Mouse (Mus musculus): ENCODE results near the gene Glt6d1. TPM values are rescaled to one million over a fixed set of nuclear protein-coding genes. Genes with fewer than 3 reads are reported as not detected.

The Glt6d1 gene
- total and polyA plus RNA-seq, 3 experiments, result not detected

GRCm38 (mm10) chr2:25863337-25864131, 47.9 kb upstream of the Glt6d1 start, which contains the start of gene Kcnt1:
Gene Kcnt1 (plus strand): TSS chr2:25863734.
- H3K4me1 ChIP-seq (ENCODE audit: control insufficient read depth in 1 of 2, insufficient read depth in 2 of 2), result no peaks in the 10 kb centered on the region
- no peaks in the 10 kb centered on the region for H3K36me3 ChIP-seq (replicated peaks in 1 of 2; ENCODE audit: control insufficient read depth in 1 of 2, insufficient read depth in 1 of 2, low read length in 1 of 2)
- dilution Hi-C loops (cut with MboI; ENCODE audit: extremely low pct_ligation_motif_present, extremely low pct_unique_long_range_greater_than_20kb, low sequenced_read_pairs) (no loop called here), in situ Hi-C loops (cut with MboI; ENCODE audit: low pct_ligation_motif_present, low pct_unique_long_range_greater_than_20kb, low sequenced_read_pairs) (no loop called here)
- H3K4me3 ChIP-seq (replicated peaks in 1 of 3; ENCODE audit: low read depth in 2 of 3, low read length in 2 of 3, poor library complexity in 1 of 3), result no peak within 1 kb of the TSS
- H3K27me3 ChIP-seq (replicated peaks), result peaks cover 74% of the 10 kb centered on the region
- no peak within 1 kb of the TSS for H3K4me2 ChIP-seq (ENCODE audit: insufficient read depth, low read depth, poor library complexity, severe bottlenecking)
- no peak within 1 kb of the TSS for H3K27ac ChIP-seq (ENCODE audit: insufficient read depth, low read depth)
- H3K9ac ChIP-seq (ENCODE audit: insufficient read depth, low read depth), result no peak within 1 kb of the TSS
- DNase-seq (ENCODE audit: extremely low read depth), result no peak
- no peak for TF ChIP-seq POLR2AphosphoS2 (IDR thresholded peaks at IDR 0.05; ENCODE audit: low read depth, low read length)
- no peak for TF ChIP-seq SMC3 (IDR thresholded peaks at IDR 0.05; ENCODE audit: low read depth, low read length)
- TF ChIP-seq USF2 (conservative IDR thresholded peaks at IDR 0.05; ENCODE audit: low read depth, low read length), result no peak
- TF ChIP-seq ZC3H11A (IDR thresholded peaks at IDR 0.05; ENCODE audit: low read depth, low read length), result no peak
- no peak for TF ChIP-seq CTCF (conservative IDR thresholded peaks at IDR 0.05 in 1 of 2, IDR thresholded peaks at IDR 0.05 in 1 of 2; ENCODE audit: low read depth in 2 of 2, low read length in 2 of 2)
- no peak for TF ChIP-seq MEF2A (IDR thresholded peaks at IDR 0.05; ENCODE audit: borderline replicate concordance, low read depth, low read length)
- no peak for TF ChIP-seq MAFK (IDR thresholded peaks at IDR 0.05; ENCODE audit: insufficient replicate concordance, low read length)
- no peak for TF ChIP-seq KAT2A (IDR thresholded peaks at IDR 0.05; ENCODE audit: insufficient replicate concordance, low read length)
- TF ChIP-seq JUN (IDR thresholded peaks at IDR 0.05; ENCODE audit: insufficient read depth, low read depth, low read length), result no peak
- TF ChIP-seq ELF1 (IDR thresholded peaks at IDR 0.05; ENCODE audit: low read depth, low read length), result no peak
- no peak for TF ChIP-seq RAD21 (IDR thresholded peaks at IDR 0.05; ENCODE audit: low read depth, low read length)
- no peak for TF ChIP-seq PAX5 (IDR thresholded peaks at IDR 0.05; ENCODE audit: low read length)
- TF ChIP-seq TCF12 (IDR thresholded peaks at IDR 0.05; ENCODE audit: low read depth, low read length), result no peak
- TF ChIP-seq GABPA (IDR thresholded peaks at IDR 0.05; ENCODE audit: insufficient replicate concordance, low read depth, low read length), result no peak
- no peak for TF ChIP-seq EP300 (IDR thresholded peaks at IDR 0.05; ENCODE audit: low read length)
- no peak for TF ChIP-seq MAZ (IDR thresholded peaks at IDR 0.05; ENCODE audit: low read depth, low read length)
- no peak for TF ChIP-seq TBP (conservative IDR thresholded peaks at IDR 0.05; ENCODE audit: low read depth, low read length)
- no peak for TF ChIP-seq MAX (IDR thresholded peaks at IDR 0.05; ENCODE audit: low read length)
- TF ChIP-seq NRF1 (IDR thresholded peaks at IDR 0.05; ENCODE audit: low read depth, low read length), result no peak
- TF ChIP-seq IRF4 (IDR thresholded peaks at IDR 0.05; ENCODE audit: low read depth, low read length), result no peak
- no peaks in the 10 kb centered on the region for H3K79me2 ChIP-seq (replicated peaks; ENCODE audit: control insufficient read depth, extremely low read depth, insufficient read depth, poor library complexity, severe bottlenecking)
- H3K9me3 ChIP-seq (replicated peaks; ENCODE audit: low read length), result no peaks in the 10 kb centered on the region

All from CH12.LX (cell line).